Mouse (Mus musculus) myocyte (in vitro differentiated cells): Measurements from ENCODE around the gene Tma7. TPM values are rescaled to one million over a fixed set of nuclear protein-coding genes. Genes with fewer than 3 reads are reported as not detected.

Experiments
- H3K27me3 ChIP-seq: one replicate; pipeline ENCODE4 v1.6.1; 2011; ENCODE audit not compliant: control insufficient read depth, insufficient read depth, insufficient read length
- H3K36me3 ChIP-seq: one replicate; pipeline ENCODE4 v1.6.1; 2011; ENCODE audit not compliant: control insufficient read depth, insufficient read depth
- H3K4me2 ChIP-seq: one replicate; pipeline ENCODE4 v1.6.1; 2011; ENCODE audit warnings: low read depth, control low read depth
- H3K4me3 ChIP-seq: one replicate; pipeline ENCODE4 v1.5.1; 2011; ENCODE audit warnings: mild to moderate bottlenecking, control low read depth, moderate library complexity
- H3K79me2 ChIP-seq: one replicate; pipeline ENCODE4 v1.6.1; 2011; ENCODE audit not compliant: control insufficient read depth, insufficient read depth
- H3ac ChIP-seq: one replicate; pipeline ENCODE4 v1.6.1; 2011; ENCODE audit not compliant: control insufficient read depth, insufficient read length
- CEBPB ChIP-seq: IDR thresholded peaks from 2 replicates; pipeline ENCODE4 v1.6.1; 2011; ENCODE audit warnings: mild to moderate bottlenecking, moderate library complexity; ENCODE audit not compliant: poor library complexity, insufficient read depth, severe bottlenecking
- E2F4 ChIP-seq: IDR thresholded peaks from one replicate; pipeline ENCODE4 v1.6.1; 2011; ENCODE audit warnings: mild to moderate bottlenecking, control low read depth, moderate library complexity; ENCODE audit not compliant: insufficient read depth
- MAX ChIP-seq: IDR thresholded peaks from one replicate; pipeline ENCODE4 v1.6.1; 2011; ENCODE audit warnings: low read depth, mild to moderate bottlenecking, control low read depth
- MYOD1 ChIP-seq, 3 experiments: IDR thresholded peaks; one replicate each; pipeline ENCODE4 v1.6.1; 2011; ENCODE audit warnings: control low read depth in 2 of 3, low read depth in 2 of 3, mild to moderate bottlenecking in 2 of 3, moderate library complexity in 1 of 3; ENCODE audit not compliant: insufficient read length in 2 of 3, control insufficient read depth in 1 of 3
- MYOG ChIP-seq, 3 experiments: IDR thresholded peaks; one replicate each; pipeline ENCODE4 v1.6.1; 2011; ENCODE audit warnings: control low read depth in 2 of 3, low read depth in 2 of 3, mild to moderate bottlenecking in 2 of 3; ENCODE audit not compliant: insufficient read length in 2 of 3, control insufficient read depth in 1 of 3, insufficient read depth in 1 of 3
- POLR2A ChIP-seq: IDR thresholded peaks from one replicate; pipeline ENCODE4 v1.6.1; 2011; ENCODE audit warnings: low read depth, mild to moderate bottlenecking, control low read depth, moderate library complexity; ENCODE audit not compliant: insufficient read length
- POLR2AphosphoS2 ChIP-seq: IDR thresholded peaks from one replicate; pipeline ENCODE4 v1.6.1; 2011; ENCODE audit warnings: low read depth, control low read depth; ENCODE audit not compliant: insufficient read length
- REST ChIP-seq: IDR thresholded peaks from one replicate; pipeline ENCODE4 v1.6.1; 2011; ENCODE audit warnings: mild to moderate bottlenecking, control low read depth, moderate library complexity; ENCODE audit not compliant: insufficient read depth, insufficient read length
- SRF ChIP-seq: IDR thresholded peaks from one replicate; pipeline ENCODE4 v1.6.1; 2011; ENCODE audit warnings: low read depth; ENCODE audit not compliant: control insufficient read depth, insufficient read length
- TCF12 ChIP-seq: IDR thresholded peaks from one replicate; pipeline ENCODE4 v1.6.1; 2011; ENCODE audit warnings: mild to moderate bottlenecking, control low read depth; ENCODE audit not compliant: poor library complexity, insufficient read depth, severe bottlenecking
- TCF3 ChIP-seq: IDR thresholded peaks from one replicate; pipeline ENCODE4 v1.6.1; 2011; ENCODE audit warnings: low read depth, control low read depth; ENCODE audit not compliant: insufficient read length
- USF1 ChIP-seq: IDR thresholded peaks from one replicate; pipeline ENCODE4 v1.6.1; 2011; ENCODE audit warnings: low read depth, mild to moderate bottlenecking, control low read depth, moderate library complexity
- polyA plus RNA-seq: library from polyadenylated mRNA; unstranded; fragments of >200 nt; fragmentation: generic; extraction: Trizol; gene quantifications from one replicate; pipeline ENCODE4 v1.2.1, GENCODE M21; 2012; ENCODE audit warnings: missing spikeins

Tma7 gene
- polyA plus RNA-seq, 1 experiment, result 271 TPM

GRCm38 (mm10) chr9:109051011-109051501 is 31.3 kb downstream of the Tma7 start:
- TF ChIP-seq SRF (no peak), TCF3 (no peak), CEBPB (no peak)
- Histone ChIP-seq H3K4me2 (no peak overlapping the region), H3K27me3 (no peaks in the 10 kb centered on the region), H3K36me3 (no peaks in the 10 kb centered on the region), H3K4me3 (no peak overlapping the region), H3K79me2 (no peaks in the 10 kb centered on the region), H3ac (no peak overlapping the region)

GRCm38 (mm10) chr9:109050674-109050997 is 31.8 kb downstream of the Tma7 start:
- no peak overlapping the region for H3ac ChIP-seq
- no peaks in the 10 kb centered on the region for H3K79me2 ChIP-seq
- no peak overlapping the region for H3K4me3 ChIP-seq
- TF ChIP-seq MYOG (IDR thresholded peaks at IDR 0.05; ENCODE audit: control insufficient read depth in 1 of 3, insufficient read depth in 1 of 3, insufficient read length in 2 of 3, low read depth in 2 of 3) (no peak), E2F4 (no peak), POLR2AphosphoS2 (no peak), USF1 (no peak), CEBPB (no peak), TCF3 (no peak), MAX (no peak), MYOD1 (IDR thresholded peaks at IDR 0.05; ENCODE audit: control insufficient read depth in 1 of 3, insufficient read length in 2 of 3, low read depth in 2 of 3) (no peak), TCF12 (no peak), POLR2A (no peak)
- H3K27me3 ChIP-seq, result no peaks in the 10 kb centered on the region
- no peaks in the 10 kb centered on the region for H3K36me3 ChIP-seq
- H3K4me2 ChIP-seq, result no peak overlapping the region

- Histone ChIP-seq H3K79me2 (no peaks in the 10 kb centered on the region), H3K4me2 (no peak overlapping the region), H3K36me3 (no peaks in the 10 kb centered on the region), H3ac (no peak overlapping the region), H3K4me3 (no peak overlapping the region), H3K27me3 (no peaks in the 10 kb centered on the region)
- TF ChIP-seq E2F4, result no peak
- TF ChIP-seq MAX, result no peak
- TF ChIP-seq USF1, result no peak
- TF ChIP-seq CEBPB, result no peak
- TF ChIP-seq MYOD1 (IDR thresholded peaks at IDR 0.05; ENCODE audit: control insufficient read depth in 1 of 3, insufficient read length in 2 of 3, low read depth in 2 of 3), result no peak
- no peak for TF ChIP-seq SRF
- no peak for TF ChIP-seq POLR2AphosphoS2
- TF ChIP-seq REST, result no peak
- TF ChIP-seq MYOG (IDR thresholded peaks at IDR 0.05; ENCODE audit: control insufficient read depth in 1 of 3, insufficient read depth in 1 of 3, insufficient read length in 2 of 3, low read depth in 2 of 3), result no peak
- TF ChIP-seq POLR2A, result no peak
- TF ChIP-seq TCF12, result no peak
- TF ChIP-seq TCF3, result no peak
Observed at GRCm38 (mm10) chr9:109049996-109050673, 32.3 kb downstream of the Tma7 start.

- TF ChIP-seq MAX (no peak), REST (no peak), POLR2A (no peak), E2F4 (no peak), USF1 (no peak), MYOD1 (IDR thresholded peaks at IDR 0.05; ENCODE audit: control insufficient read depth in 1 of 3, insufficient read length in 2 of 3, low read depth in 2 of 3) (no peak), TCF12 (no peak), SRF (no peak), POLR2AphosphoS2 (no peak), TCF3 (no peak), CEBPB (no peak), MYOG (IDR thresholded peaks at IDR 0.05; ENCODE audit: control insufficient read depth in 1 of 3, insufficient read depth in 1 of 3, insufficient read length in 2 of 3, low read depth in 2 of 3) (no peak)
- no peak overlapping the region for H3K4me3 ChIP-seq
- no peaks in the 10 kb centered on the region for H3K27me3 ChIP-seq
- H3K4me2 ChIP-seq, result no peak overlapping the region
- no peak overlapping the region for H3ac ChIP-seq
- no peaks in the 10 kb centered on the region for H3K36me3 ChIP-seq
- H3K79me2 ChIP-seq, result no peaks in the 10 kb centered on the region
Observed at GRCm38 (mm10) chr9:109049316-109049715, 33.1 kb downstream of the Tma7 start.

GRCm38 (mm10) chr9:109046306-109046705 is 36.1 kb downstream of the Tma7 start:
- Histone ChIP-seq H3K4me3 (no peak overlapping the region), H3K27me3 (no peaks in the 10 kb centered on the region), H3K79me2 (no peaks in the 10 kb centered on the region), H3K4me2 (no peak overlapping the region), H3K36me3 (no peaks in the 10 kb centered on the region), H3ac (no peak overlapping the region)
- TF ChIP-seq MYOD1 (IDR thresholded peaks at IDR 0.05; ENCODE audit: control insufficient read depth in 1 of 3, insufficient read length in 2 of 3, low read depth in 2 of 3) (no peak), E2F4 (no peak), USF1 (no peak), SRF (no peak), POLR2A (no peak), TCF12 (no peak), MAX (no peak), POLR2AphosphoS2 (no peak), MYOG (IDR thresholded peaks at IDR 0.05; ENCODE audit: control insufficient read depth in 1 of 3, insufficient read depth in 1 of 3, insufficient read length in 2 of 3, low read depth in 2 of 3) (no peak), CEBPB (no peak), REST (no peak), TCF3 (no peak)
